Mouse (Mus musculus) yolk sac, embryonic 10.5 days (tissue): ENCODE results near the gene Tmem179b.

ENCODE experiments used
- DNase-seq: peaks from one replicate; pipeline ENCODE4 v3.0.0-alpha.2; 2017; ENCODE audit warnings: low spot score

Gene Tmem179b

GRCm38 (mm10) chr19:8774086-8774835, at the start of gene Tmem179b:
TSS of gene Tmem179b (minus strand) at chr19:8774467.
- peak; percentile 98 for DNase-seq

- no peak for DNase-seq
These were observed 48.4 kb upstream of the Tmem179b start for GRCm38 (mm10) chr19:8822696-8823095.

- peak; percentile 42 for DNase-seq
These were observed 46.9 kb upstream of the Tmem179b start for GRCm38 (mm10) chr19:8821146-8821545.

GRCm38 (mm10) chr19:8820424-8820956, 46.2 kb upstream of the Tmem179b start:
- peak; percentile 36 for DNase-seq

GRCm38 (mm10) chr19:8819596-8820423, 45.5 kb upstream of the Tmem179b start, which contains the start of gene Hnrnpul2:
TSS of gene Hnrnpul2 (plus strand) at chr19:8820010.
- DNase-seq: peak; percentile 99

- peak; percentile 99 for DNase-seq
These were observed 44.7 kb upstream of the Tmem179b start, which contains the start of gene Ttc9c for GRCm38 (mm10) chr19:8818801-8819595. TSS of gene Ttc9c (minus strand) at chr19:8819333.

- DNase-seq: no peak
These were observed 44.1 kb upstream of the Tmem179b start for GRCm38 (mm10) chr19:8818301-8818798.

GRCm38 (mm10) chr19:8817001-8817400, 42.7 kb upstream of the Tmem179b start:
- DNase-seq: no peak

GRCm38 (mm10) chr19:8815812-8816211, 41.5 kb upstream of the Tmem179b start:
- DNase-seq: no peak

- no peak for DNase-seq
These were observed 32.5 kb upstream of the Tmem179b start for GRCm38 (mm10) chr19:8806810-8807209.

- no peak for DNase-seq
These were observed 29.8 kb upstream of the Tmem179b start for GRCm38 (mm10) chr19:8803879-8804660.

GRCm38 (mm10) chr19:8803204-8803780, 29.0 kb upstream of the Tmem179b start:
- no peak for DNase-seq

GRCm38 (mm10) chr19:8802130-8802821, 28.0 kb upstream of the Tmem179b start, which contains the start of gene Zbtb3:
TSS of gene Zbtb3 (plus strand) at chr19:8802555.
- DNase-seq: peak; percentile 98

- DNase-seq: no peak
These were observed 24.7 kb upstream of the Tmem179b start for GRCm38 (mm10) chr19:8798947-8799315.

GRCm38 (mm10) chr19:8798264-8798946, 24.1 kb upstream of the Tmem179b start, which contains the start of gene Polr2g:
TSS of gene Polr2g (minus strand) at chr19:8798577.
- DNase-seq: peak; percentile 91

- no peak for DNase-seq
These were observed 15.9 kb upstream of the Tmem179b start for GRCm38 (mm10) chr19:8790171-8790570.

GRCm38 (mm10) chr19:8789171-8789570, 14.9 kb upstream of the Tmem179b start:
- DNase-seq: no peak

- no peak for DNase-seq
These were observed 14.3 kb upstream of the Tmem179b start for GRCm38 (mm10) chr19:8788521-8788920.
